Mouse (Mus musculus) heart, postnatal 10 days (tissue): ENCODE data around the gene Olfr1299. TPM values are rescaled to one million over a fixed set of nuclear protein-coding genes. Genes with fewer than 3 reads are reported as not detected.

Experiments
- DNase-seq, 2 experiments: peaks; one replicate each; pipeline ENCODE4 v3.0.0; 2021
- intact Hi-C: fragments of 180-260 bp; cut with DNase I; formaldehyde crosslinking; loops from one replicate; pipeline ENCODE4 v1.15.1; 2025
- total RNA-seq, 2 experiments: library from RNA; stranded (reverse); gene quantifications; 2 replicates each; pipeline ENCODE4 v1.2.3; 2021

Gene Olfr1299
- not detected for total RNA-seq

- intact Hi-C loops = no loop called here
Observed at GRCm38 (mm10) chr2:111661119-111661518, at the start of gene Olfr1299. Gene Olfr1299 (plus strand): TSS chr2:111661419.

GRCm38 (mm10) chr2:111626397-111626796, 34.8 kb upstream of the Olfr1299 start, which contains the start of gene Olfr1297:
Gene Olfr1297 (minus strand): TSS chr2:111626497.
- no peak for DNase-seq
- intact Hi-C loops = no loop called here

More at GRCm38 (mm10) chr2:111661119-111661518, at the start of gene Olfr1299:
- DNase-seq = no peak

DNA sequence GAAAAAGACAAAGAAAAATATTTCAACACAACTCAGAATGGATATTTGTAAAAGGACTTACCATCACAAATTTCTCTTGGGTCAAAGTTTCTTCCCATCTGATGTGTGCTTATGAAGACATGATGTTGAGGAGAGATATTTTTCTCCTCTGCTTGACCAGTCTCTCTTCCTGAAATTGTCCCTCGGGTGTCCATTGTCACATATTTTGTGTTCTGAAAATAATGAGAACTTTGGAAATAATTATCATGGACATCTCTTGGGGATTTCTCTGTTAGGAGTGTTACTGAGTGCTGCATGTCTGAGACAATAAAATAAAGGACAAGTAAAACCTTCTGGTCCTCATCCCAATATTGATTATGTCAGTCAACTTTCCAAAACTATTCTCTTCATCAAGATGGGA, 12.1 kb upstream of the Olfr1299 start, which contains the start of gene Olfr1298:
Gene Olfr1298, minus strand, starts transcription at position 101 of the 400 bp plus-strand sequence.
- no peak for DNase-seq
- intact Hi-C loops = no loop called here

Other genes with a start within 250 kb of the Olfr1299 start
- not detected for gene Olfr1286, start 238.3 kb upstream of the Olfr1299 start, total RNA-seq
- not detected for gene Olfr1287, start 212.3 kb upstream of the Olfr1299 start, total RNA-seq
- not detected for gene Olfr1288, start 187.3 kb upstream of the Olfr1299 start, total RNA-seq
- not detected for gene Olfr1289, start 180.6 kb upstream of the Olfr1299 start, total RNA-seq
- not detected for gene Olfr1290, start 167.6 kb upstream of the Olfr1299 start, total RNA-seq
- not detected for gene Olfr1291-ps1, start 164.2 kb upstream of the Olfr1299 start, total RNA-seq
- gene Olfr1293-ps, start 136.2 kb upstream of the Olfr1299 start, total RNA-seq = not detected
- gene Olfr1294, start 121.1 kb upstream of the Olfr1299 start, total RNA-seq = not detected
- not detected for gene Olfr1295, start 91.7 kb upstream of the Olfr1299 start, total RNA-seq
- not detected for gene Olfr1297, start 34.9 kb upstream of the Olfr1299 start, total RNA-seq
- gene Olfr1298, start 12.2 kb upstream of the Olfr1299 start, total RNA-seq = not detected
- gene Olfr1301, start 89.6 kb downstream of the Olfr1299 start, total RNA-seq = not detected
- not detected for gene Olfr1302, start 116.0 kb downstream of the Olfr1299 start, total RNA-seq
- gene Olfr1303, start 158.9 kb downstream of the Olfr1299 start, total RNA-seq = not detected
- gene Olfr1305, start 215.7 kb downstream of the Olfr1299 start, total RNA-seq = not detected